In the genomic region with DNA sequence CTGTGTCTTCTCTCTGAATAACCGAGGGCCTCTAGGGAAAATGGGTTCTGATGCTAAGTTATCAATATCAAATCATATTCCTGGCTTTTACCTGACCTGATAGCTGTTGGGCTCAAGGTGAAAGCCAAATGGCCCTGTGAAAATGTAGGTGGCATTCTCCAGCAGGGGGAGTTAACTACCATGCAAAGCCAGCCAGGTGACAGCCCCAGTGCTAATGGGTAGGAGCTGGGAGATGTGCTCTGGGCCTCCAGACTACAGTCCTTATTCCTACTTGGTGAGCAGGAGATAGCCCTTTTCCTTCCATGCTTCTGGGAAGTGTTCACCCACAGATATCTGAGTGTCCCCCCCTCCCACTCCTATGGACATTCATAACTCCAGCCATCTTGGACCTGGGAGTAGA, we compare ENCODE assay signal across 9 mouse cellular contexts.
DNase-seq lines count a peak whose midpoint lies in the region; ATAC-seq lines count a peak whose summit lies in the region.
"Had no signal": no experiment of that assay in that cellular context is flagged by ENCODE, and none has a peak within 500 bp of the region (broad histone marks: within the 10 kb centered on the region; RNA-seq: fewer than 3 reads in every experiment).

No protein-coding gene starts in this region.

- H3K27ac ChIP-seq in kidney, embryonic 15.5 days: no peak overlapping the region
- H3K27ac ChIP-seq: embryonic facial prominence, embryonic 13.5 days had no signal

- H3K36me3 ChIP-seq in kidney, embryonic 15.5 days: peaks cover 4% of the 10 kb centered on the region; the same call in 1 of the 2 replicates

- H3K27me3 ChIP-seq in kidney, embryonic 15.5 days: no peaks in the 10 kb centered on the region; the same call in 1 of the 2 replicates
- H3K27me3 ChIP-seq: embryonic facial prominence, embryonic 13.5 days had no signal

- DNase-seq in cerebellum, adult 11-12 months: no peak
- peak; percentile 12 for DNase-seq in kidney, postnatal 14 days
- DNase-seq in urinary bladder, postnatal 14 days (ENCODE audit: low spot score): peak; percentile 3
- no peak for DNase-seq in urinary bladder, postnatal 10 days (ENCODE audit: low spot score)
- DNase-seq in frontal cortex, postnatal 10 days (ENCODE audit: low spot score in 2 of 2): no peak
- no peak for DNase-seq in left cerebral cortex, adult 18-20 months (ENCODE audit: low spot score in 2 of 2)

- H3K9me3 ChIP-seq in kidney, embryonic 15.5 days (replicated peaks): no peaks in the 10 kb centered on the region
- H3K9me3 ChIP-seq: embryonic facial prominence, embryonic 13.5 days had no signal

- no peak overlapping the region for H3K9ac ChIP-seq in kidney, embryonic 15.5 days
- H3K9ac ChIP-seq: embryonic facial prominence, embryonic 13.5 days had no signal

- H3K4me3 ChIP-seq in kidney, embryonic 15.5 days (replicated peaks): no peak overlapping the region
- H3K4me3 ChIP-seq: embryonic facial prominence, embryonic 13.5 days had no signal

- no peaks in the 10 kb centered on the region for H3K4me1 ChIP-seq in kidney, embryonic 15.5 days
- H3K4me1 ChIP-seq: embryonic facial prominence, embryonic 13.5 days had no signal

- ATAC-seq in cerebellum, adult (ENCODE audit: insufficient number of reproducible peaks, low FRiP score, low TSS enrichment): peak; percentile 40; the same call in 1 of the 2 replicates
- no peak for ATAC-seq in kidney, embryonic 15.5 days (replicated peaks; ENCODE audit: low FRiP score)

- no peak overlapping the region for H3K4me2 ChIP-seq in kidney, embryonic 15.5 days
- H3K4me2 ChIP-seq: embryonic facial prominence, embryonic 13.5 days had no signal

- 69% methylated on average over 1 of the region's 1 CpGs for WGBS in kidney, embryonic 15.5 days

Comparison
In these comparisons a context has a peak if more than half of its experiments do, and no peak if none do; other contexts are left out.
1. DNase-seq: peak in kidney, postnatal 14 days (single experiment) and urinary bladder, postnatal 14 days (single experiment); none in cerebellum, adult 11-12 months (single experiment), urinary bladder, postnatal 10 days (single experiment), frontal cortex, postnatal 10 days (0 of 2) and left cerebral cortex, adult 18-20 months (0 of 2).